Mouse (Mus musculus) cerebellum, adult 9-11 months (tissue): Measurements from ENCODE around the gene Pikfyve.
A peak's percentile ranks its signal among the peaks of the same experiment; 100 is the strongest.

Experiments
- DNase-seq: peaks from one replicate; pipeline ENCODE4 v3.0.0; 2022

Pikfyve gene

GRCm38 (mm10) chr1:65186287-65187073, at the start of gene Pikfyve, which contains the start of gene Idh1:
Gene Pikfyve, plus strand, starts transcription at chr1:65186683.
Gene Idh1, minus strand, starts transcription at chr1:65186500.
- peak; percentile 98 for DNase-seq

- DNase-seq = no peak
Measured at GRCm38 (mm10) chr1:65137560-65137959, 48.9 kb upstream of the Pikfyve start.

GRCm38 (mm10) chr1:65144783-65145182, 41.7 kb upstream of the Pikfyve start:
- DNase-seq = no peak

- no peak for DNase-seq
Measured at GRCm38 (mm10) chr1:65146601-65147000, 39.9 kb upstream of the Pikfyve start.

GRCm38 (mm10) chr1:65147326-65147725, 39.2 kb upstream of the Pikfyve start:
- no peak for DNase-seq

GRCm38 (mm10) chr1:65147971-65148370, 38.5 kb upstream of the Pikfyve start:
- DNase-seq = no peak

GRCm38 (mm10) chr1:65154814-65155213, 31.7 kb upstream of the Pikfyve start:
- DNase-seq = no peak

GRCm38 (mm10) chr1:65156111-65156510, 30.4 kb upstream of the Pikfyve start:
- no peak for DNase-seq

GRCm38 (mm10) chr1:65162210-65162609, 24.3 kb upstream of the Pikfyve start:
- no peak for DNase-seq

GRCm38 (mm10) chr1:65167496-65167895, 19.0 kb upstream of the Pikfyve start:
- no peak for DNase-seq

GRCm38 (mm10) chr1:65169536-65169935, 16.9 kb upstream of the Pikfyve start:
- no peak for DNase-seq

GRCm38 (mm10) chr1:65169947-65170346, 16.5 kb upstream of the Pikfyve start:
- DNase-seq = no peak

GRCm38 (mm10) chr1:65171579-65171978, 14.9 kb upstream of the Pikfyve start:
- no peak for DNase-seq

GRCm38 (mm10) chr1:65173716-65174115, 12.8 kb upstream of the Pikfyve start:
- DNase-seq = no peak

- DNase-seq = no peak
Measured at GRCm38 (mm10) chr1:65176171-65176570, 10.3 kb upstream of the Pikfyve start.

- no peak for DNase-seq
Measured at GRCm38 (mm10) chr1:65176912-65177311, 9.6 kb upstream of the Pikfyve start.

GRCm38 (mm10) chr1:65177452-65177851, 9.0 kb upstream of the Pikfyve start:
- no peak for DNase-seq

GRCm38 (mm10) chr1:65178126-65178901, 8.2 kb upstream of the Pikfyve start:
- peak; percentile 88 for DNase-seq

GRCm38 (mm10) chr1:65178902-65179432, 7.5 kb upstream of the Pikfyve start:
- DNase-seq = peak; percentile 96

GRCm38 (mm10) chr1:65179634-65180249, 6.7 kb upstream of the Pikfyve start:
- DNase-seq = peak; percentile 43

- no peak for DNase-seq
Measured at GRCm38 (mm10) chr1:65181459-65181858, 5.0 kb upstream of the Pikfyve start.

- DNase-seq = no peak
Measured at GRCm38 (mm10) chr1:65183994-65184393, 2.5 kb upstream of the Pikfyve start.

GRCm38 (mm10) chr1:65185011-65185410, 1.5 kb upstream of the Pikfyve start:
- DNase-seq = peak; percentile 31
